Mouse (Mus musculus) kidney, postnatal 10 days (tissue): ENCODE data around the gene Dab2.
A peak's percentile ranks its signal among the peaks of the same experiment; 100 is the strongest.

ENCODE experiments used
- DNase-seq: peaks from one replicate; pipeline ENCODE4 v3.0.0; 2021; ENCODE audit warnings: mixed read lengths

The Dab2 gene

DNA sequence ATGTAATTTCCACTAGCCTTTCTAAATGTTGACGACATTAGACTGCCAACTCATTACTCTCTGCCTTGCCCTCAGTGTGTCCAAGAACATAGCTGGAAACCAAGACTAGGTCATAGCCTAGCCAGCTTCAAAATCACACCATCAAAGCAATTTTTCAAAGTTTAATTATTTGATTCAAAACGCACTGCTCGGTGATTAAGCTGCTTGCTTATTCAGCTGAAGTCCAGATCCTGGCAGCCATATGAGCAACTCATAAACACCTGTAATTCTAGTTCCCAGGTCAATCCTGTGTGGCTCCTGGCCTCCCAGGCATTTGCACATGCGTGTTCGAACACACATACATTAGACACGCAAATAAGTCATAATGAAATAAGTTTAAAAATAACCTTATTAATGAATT, 99.3 kb downstream of the Dab2 start:
- no peak for DNase-seq

DNA sequence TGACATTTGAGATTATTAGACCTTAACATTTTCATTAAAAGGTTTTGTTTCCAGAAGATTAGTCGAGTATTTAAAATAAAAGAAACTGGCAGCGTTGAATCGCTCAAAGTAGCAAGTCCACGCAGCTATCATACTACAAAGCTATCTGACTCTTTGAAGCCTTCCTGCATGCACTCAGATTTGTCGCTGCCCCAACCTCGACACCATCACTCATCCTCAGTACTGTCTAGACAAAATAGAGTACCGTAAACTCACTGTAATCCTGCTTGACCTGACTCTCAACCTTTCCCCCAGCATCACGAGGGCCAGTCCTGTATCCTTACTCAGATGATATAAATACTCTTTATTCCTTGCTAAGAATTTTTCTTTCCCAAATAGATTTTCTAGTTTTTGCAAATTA, 100.5 kb downstream of the Dab2 start:
- no peak for DNase-seq

DNA sequence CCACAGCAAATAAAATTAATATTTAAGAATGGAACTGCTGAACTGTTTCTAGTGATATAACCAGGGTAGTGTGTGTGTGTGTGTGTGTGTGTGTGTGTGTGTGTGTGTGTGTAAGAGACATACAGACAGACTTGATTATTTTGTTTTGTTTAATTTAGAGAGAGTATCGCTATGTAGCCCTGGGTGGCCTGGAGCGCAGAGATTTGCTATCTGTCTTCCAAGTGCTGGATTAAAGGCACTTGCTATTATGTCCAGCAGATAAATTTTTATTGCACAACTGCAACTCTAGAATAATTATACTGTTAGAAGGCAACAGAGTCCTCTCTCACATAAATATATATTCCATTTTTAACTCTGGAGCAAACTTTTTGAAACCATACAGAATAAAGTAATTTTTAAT, 102.8 kb downstream of the Dab2 start:
- no peak for DNase-seq

DNA sequence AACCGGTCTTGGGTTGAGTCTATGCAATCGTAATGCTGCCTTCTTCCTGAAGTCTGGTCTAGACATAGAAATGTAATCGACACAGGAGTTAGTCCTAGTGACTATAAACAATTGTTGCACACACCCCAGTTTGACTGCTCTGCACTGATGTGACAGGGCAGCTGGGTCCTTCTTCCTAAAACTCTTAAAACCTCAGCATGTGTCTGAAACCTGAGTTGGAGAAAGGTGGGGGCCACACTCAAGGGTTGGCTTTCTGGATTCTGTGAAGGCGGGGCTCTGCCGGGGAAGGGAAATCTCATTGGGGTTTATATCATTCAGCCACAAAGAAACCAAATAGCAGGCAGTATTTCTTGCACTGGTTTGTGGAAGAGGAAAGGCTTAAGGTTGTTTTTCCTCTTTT, 104.6 kb downstream of the Dab2 start:
- DNase-seq, result no peak

DNA sequence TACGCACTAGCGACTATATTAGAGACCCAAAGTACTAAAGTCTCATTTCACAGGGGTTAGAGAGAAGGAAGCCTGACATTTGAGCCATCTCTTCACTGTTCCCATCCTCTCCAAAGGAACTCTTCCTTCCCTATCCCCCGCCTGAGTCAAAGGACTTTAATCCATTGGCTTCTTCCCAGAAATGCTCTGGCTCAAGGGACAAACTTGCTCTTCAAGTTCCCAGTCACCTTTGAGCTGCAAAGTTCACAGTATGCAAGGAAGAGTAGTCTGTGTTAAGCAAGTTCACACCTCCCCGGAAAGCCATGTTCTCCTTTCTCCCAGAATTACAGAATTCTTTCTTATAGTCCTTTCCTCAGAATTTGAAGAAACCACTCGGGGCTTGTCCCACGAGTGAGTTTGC, 107.2 kb downstream of the Dab2 start:
- DNase-seq, result no peak

DNA sequence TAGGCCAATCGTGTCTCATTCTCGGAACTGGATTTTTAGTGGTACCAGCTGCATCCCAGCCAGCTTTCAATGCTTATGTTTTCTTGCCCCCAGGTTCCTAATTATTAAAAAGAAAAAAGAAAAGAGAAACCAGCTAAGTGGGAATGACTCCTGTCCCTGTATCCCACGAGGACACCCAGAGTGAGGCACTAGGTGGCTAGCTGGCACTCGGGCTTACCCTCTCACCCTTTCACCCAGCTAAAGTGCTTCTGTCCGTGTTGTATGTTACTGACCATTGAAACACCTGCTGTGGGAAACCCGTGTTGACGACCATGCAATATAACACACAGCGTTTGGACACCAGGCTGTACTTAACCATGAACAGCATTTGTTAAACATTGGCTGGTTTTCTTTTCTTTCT, 109.4 kb downstream of the Dab2 start:
- DNase-seq, result no peak

DNA sequence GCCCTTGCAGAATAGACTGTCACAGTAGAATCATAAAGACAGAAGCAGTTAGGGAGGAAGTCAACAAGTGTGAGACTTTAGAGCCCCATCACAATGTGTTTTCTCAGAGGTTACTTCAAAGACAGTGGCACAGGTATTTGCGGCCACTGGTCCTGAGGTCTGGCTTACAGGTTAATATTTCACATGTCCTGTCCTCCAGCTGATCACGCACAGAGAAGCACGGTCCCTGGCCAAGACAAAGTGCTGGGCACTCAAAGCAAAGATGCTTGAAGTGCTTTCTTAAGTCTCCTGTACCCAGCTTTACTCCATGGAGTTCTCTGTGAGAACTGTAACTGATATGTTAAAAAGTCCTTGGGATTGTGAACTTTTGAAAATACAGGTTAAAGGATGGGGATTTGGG, 110.6 kb downstream of the Dab2 start:
- no peak for DNase-seq

DNA sequence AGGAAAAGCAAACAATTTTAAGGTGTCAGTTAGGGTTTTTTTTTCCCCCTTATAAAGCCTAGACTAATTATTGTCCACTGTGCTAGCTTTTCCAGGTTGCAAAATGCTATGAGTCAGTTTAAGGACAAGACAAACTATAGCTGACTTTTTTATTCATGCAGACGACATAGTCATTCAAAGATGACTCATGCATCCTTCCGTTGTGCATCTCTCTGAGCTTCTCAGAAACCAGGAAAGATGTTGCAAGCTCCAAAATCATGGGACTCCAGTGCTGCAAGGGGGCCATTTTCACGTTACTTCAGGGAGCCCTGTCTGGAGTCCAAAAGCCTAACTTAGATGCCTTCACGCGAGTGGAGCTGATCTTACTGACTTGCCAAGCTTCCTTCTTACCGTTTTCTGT, 111.7 kb downstream of the Dab2 start:
- DNase-seq, result no peak

DNA sequence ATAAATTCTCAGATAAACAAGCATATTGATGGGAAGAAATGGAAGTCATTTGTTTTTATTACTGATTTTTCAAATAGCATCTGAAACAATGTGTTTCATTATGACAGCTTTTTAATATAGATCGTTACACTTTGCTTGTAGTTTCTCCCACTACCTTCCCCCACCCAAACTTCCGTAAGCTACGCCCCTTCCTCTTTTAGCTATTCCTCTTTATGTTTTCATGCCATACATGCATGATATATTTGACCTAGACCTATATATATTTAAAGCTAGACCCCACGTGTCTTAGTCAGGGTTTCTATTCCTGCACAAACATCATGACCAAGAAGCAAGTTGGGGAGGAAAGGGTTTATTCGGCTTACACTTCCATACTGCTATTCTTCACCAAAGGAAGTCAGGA, 115.7 kb downstream of the Dab2 start:
- no peak for DNase-seq

DNA sequence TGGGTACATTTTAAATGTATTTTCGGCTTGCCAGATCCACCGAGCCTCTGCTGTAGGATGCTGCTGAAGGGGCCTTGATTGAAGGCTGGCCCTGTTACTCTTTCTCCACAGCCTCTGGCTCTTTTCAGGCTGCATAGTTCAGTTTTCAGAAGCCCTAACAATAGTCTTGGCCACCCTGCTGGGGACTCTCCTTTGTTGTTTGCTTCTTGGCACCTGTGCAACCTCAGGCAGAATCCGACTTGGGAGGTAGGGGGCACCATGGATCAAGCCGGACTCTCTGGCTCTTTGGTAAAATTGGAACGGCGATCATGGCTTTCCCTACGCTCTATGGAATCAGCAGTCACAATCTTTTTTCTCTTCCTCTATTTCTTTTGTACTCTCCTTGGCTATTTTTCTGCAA, 132.2 kb downstream of the Dab2 start:
- DNase-seq, result no peak

DNA sequence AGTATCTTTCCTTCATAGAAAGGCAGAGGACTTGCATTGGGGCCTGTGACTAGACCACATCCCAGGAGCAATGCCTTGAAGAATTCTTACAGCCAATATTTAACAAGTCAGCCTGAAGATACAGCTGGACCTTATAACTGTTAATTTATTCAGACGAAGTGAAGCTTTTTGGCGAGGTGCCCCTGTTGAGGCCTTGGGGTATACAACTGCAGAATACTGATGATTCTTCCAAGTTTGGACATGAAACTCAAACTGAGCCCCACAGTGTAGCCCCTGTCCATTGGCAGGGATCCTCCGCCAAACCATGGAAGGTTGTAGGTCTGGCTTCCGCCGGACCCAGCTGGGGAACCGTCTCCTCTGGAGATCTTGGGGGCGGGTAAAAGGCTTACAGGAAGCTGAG, 132.8 kb downstream of the Dab2 start:
- peak; percentile 88 for DNase-seq

DNA sequence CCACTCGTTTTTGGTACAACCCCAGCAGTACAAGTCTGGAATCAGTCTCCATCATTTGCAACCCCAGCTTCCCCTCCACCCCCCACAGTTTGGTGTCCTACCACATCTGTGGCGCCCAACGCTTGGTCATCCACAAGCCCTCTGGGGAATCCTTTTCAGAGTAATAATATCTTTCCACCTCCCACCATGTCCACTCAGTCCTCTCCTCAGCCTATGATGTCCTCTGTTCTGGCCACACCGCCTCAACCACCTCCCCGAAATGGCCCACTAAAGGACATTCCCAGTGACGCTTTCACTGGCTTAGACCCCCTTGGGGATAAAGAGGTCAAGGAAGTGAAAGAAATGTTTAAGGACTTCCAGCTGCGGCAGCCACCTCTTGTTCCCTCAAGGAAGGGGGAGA, 135.7 kb downstream of the Dab2 start:
- no peak for DNase-seq

DNA sequence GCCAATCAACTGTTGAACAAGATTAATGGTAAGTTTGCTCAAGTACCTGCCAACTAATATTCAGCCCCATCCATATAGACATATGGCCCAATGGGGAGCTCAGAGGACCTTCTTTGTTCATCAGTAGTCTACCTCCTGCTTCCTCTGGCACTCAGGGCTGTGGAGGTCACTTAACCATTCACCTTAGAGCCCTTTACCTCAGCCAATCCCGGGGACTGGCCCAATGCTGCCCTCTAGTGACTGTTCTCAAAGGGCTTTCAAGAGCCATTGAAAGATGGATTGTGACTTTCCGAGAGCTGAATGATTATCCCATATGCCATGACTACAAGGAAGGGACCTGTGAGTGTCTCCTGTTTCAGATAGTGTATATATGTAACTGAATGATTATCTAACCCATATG, 136.2 kb downstream of the Dab2 start:
- DNase-seq, result peak; percentile 67

DNA sequence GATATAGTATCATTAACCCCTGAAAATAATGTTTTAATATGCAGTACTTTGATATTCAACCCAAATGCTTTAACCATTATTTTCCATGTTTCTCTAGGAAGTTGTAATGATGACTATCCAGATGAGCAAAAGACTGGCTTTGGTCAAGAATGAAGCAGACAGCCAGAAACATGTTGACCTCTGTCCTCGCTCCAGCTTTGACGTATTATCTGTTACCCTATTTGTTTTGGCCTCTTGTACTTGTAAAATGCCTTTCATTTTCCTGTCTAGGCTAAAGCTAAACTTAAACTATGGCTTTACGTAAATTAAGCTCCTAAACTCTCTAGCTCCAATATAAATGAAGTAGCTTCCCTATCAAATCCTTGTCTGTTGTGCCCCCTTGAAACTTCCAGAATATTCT, 139.1 kb downstream of the Dab2 start:
- peak; percentile 45 for DNase-seq

DNA sequence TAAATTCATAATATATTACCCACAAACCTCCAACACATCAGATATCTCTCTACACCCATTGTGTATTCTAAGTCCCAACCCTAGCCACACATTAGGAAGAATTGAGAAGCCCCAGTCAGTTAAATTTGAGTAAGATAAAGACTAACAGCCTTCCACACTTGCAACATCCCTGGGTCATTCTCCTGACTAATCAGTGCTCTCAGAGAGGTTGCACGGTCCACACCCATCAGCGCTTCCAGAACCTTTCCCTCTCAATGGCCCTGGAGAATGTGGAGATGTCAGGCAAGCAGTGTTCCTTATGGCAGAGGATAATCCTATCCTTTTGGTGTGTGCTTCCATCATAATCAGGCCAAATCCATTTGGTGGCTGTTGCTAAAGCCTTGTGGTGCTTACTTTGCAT, 144.9 kb downstream of the Dab2 start:
- no peak for DNase-seq

DNA sequence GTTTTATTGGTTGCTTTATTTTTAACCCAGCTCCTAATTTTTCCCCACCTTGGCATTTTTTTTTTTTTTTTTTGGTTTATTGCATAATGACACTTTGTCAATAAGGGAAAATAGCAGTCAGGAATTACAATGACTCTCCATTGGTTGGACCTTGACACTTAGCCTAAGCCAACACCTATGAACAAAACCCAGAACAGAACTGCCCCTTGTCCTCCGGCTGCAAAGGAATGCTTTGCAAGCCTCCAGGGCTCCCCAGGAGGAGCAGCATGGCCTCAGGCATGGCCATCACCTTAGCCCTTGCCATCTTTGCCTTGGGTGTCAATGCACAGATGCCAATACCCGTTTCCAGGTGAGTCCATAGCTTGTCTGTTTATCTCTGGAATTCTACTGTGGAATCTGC, 145.5 kb downstream of the Dab2 start, which contains the start of gene C9:
Gene C9 (plus strand): TSS at position 193 of the 400 bp plus-strand sequence.
- DNase-seq, result no peak

DNA sequence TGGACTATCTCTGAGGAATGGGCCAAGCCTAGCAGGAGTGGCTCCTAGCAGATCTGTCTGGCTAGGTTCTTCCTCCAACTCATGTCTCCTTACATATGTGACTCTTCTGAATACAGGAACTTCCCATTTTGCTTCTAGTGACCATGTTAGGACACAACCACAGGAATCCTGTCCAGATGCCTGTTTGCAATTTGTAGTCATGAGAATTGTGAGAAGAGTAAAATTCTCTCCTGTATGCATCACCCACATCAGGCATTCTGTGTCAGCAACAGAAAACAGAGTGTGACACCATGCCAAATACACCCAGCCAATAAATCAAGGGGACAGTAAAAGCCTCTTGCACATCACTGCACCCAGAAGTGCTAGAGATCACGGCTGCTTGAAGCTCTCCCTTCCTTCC, 146.6 kb downstream of the Dab2 start:
- DNase-seq, result no peak

DNA sequence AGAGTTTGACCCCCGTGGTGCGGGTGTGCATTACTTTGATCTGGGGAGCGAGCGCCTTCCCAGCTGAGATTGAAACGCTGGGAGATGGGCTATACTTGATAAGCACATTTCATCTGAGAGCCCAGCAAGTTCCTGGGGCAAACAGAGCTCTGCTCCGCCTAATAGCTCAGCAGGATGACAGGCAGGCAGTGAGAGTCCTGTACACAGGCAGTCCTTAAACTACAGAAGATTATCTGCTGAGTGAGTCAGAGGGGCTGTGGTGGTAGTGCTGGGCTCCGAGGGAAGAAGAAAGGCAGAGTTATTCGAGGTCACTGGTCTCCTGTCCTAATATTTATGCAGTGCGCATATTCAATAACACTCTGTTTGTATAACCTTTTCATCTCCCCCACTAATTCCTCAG, 149.3 kb downstream of the Dab2 start:
- DNase-seq, result no peak

DNA sequence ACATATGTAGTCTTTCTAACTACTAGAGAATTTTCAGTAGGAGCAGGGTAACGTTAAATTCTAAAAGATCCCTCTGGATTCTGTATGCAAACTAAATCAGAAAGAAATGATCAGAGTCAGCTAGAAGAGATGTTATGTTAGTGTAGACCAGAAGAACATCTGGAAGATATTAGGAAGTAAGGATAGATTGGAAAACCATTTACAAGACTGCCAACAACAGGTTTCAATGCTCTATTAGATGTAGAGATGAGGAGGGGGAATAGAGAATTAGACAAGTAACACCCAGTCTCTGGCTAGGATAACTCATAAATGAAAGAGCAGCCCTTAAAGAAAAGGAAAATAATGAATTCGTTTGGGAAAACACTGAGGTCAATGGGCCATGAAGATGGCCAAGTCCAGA, 154.9 kb downstream of the Dab2 start:
- DNase-seq, result no peak

DNA sequence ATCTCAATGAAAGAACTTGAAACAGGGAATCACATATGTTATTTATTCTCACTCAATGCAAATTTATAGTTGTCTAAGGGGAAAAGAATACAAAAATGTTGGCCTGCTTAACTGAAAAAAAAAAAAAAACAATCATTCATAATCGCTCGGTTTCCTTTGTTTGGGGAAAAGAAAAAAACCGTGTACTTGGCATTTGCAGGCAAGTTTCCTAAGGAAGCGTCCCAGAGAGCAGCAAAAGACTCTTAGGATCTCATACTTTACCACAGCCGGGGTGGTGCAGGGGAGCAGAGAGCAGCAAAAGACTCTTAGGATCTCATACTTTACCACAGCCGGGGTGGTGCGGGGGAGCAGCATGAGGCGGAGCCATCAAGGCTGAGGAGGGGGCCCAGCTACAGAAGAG, 161.8 kb downstream of the Dab2 start:
- no peak for DNase-seq

DNA sequence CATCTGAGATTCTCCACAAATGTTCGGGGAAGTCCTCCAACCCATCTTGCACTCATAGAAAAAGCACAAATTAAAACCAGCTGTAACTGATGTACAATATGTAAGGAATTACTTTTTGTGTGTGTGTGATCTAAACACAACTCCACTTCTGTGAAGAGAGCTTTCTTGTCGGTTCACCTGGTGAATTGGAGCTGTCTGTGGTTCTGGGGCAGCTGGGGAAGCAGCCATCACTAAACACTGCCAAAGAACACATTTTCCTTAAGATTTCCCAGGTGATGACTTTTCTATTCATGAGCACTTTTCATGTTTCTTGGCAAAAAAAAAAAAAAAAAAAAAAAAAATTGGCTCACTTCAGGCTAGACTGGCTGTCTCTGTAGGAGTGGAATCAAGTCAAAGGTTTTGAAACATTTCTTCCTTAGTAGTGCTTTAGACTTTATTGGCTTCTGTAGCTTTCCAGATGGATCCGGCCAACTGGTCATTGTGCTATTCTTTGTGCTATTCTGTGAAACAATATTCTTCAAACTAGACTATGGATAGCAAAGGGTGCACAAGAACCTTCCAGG, 163.9 kb downstream of the Dab2 start:
- DNase-seq, result no peak

DNA sequence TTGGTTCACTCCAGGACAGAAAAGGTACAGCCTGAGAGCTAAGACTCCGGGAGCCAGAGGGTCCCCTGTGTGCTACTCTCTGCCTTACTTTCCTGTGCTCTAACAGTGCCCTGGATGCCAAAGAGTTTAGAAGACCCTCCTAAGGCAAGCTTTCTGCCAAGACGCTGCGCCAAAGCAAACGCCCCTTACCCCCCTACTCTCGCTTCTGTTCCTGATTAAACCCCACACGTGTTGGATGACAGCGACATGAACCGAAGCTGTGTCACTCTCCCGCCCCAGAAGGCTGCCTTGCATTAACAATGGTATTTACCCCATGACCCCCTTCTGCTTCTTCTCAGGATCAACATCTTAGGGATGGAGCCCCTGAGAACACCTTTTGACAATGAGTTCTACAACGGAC, 167.4 kb downstream of the Dab2 start:
- no peak for DNase-seq

DNA sequence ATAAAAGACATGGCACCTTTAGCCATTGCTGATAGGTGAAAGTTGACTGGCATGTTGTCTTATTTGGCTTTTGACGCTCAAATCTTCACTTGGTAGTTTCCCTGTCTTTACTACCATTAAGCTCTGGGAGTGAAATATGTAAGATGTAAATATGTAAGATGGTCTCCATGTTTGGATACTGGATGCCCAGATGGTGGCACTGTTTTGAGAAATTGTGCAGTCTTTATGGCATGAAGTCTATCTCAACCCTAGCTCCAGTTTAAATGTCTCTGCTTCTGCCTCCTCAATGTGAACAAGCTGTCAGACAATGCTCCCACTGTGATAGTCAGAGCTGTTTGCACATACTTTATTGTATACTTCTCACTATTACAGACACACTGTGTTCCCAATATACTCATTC, 169.3 kb downstream of the Dab2 start:
- DNase-seq, result no peak

DNA sequence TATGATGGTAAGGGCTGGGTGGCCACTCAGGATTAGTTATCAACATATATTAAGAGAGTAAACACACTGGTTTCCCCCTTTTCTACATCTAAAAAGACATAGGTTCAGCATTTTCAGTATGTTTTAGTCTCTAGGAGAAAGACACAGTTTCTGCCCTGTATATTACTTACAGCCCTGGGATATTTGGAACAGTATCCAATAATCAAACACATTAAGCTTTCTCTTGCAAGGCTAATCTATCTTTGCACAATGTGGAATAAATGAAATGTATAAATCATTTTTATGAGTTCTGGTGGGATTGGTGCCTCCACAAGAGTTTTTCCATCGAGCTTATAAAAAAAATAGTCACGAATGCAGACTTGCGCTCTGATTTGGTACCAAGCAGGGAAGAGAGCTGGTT, 169.8 kb downstream of the Dab2 start:
- DNase-seq, result no peak

DNA sequence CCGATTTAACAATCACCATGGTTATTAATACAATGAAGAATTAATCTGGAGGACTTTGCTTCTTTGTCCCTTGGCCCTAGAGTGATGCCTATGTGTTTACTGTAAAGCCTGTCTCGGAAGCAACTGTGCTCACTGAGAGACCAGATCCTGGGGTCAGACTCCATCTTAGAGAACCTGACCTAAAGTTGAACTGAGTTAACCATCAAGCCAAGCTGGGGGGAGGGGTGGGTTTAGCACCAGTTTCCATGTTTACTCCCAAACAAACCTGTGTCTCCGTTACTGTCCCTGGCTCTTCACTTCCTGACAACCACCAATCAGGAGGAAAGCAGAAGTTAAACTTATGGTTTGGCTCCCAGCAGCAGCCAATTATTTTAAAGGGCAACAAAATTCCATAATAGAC, 184.0 kb downstream of the Dab2 start:
- peak; percentile 31 for DNase-seq
